Mouse (Mus musculus) kidney, adult 2 months (tissue): ENCODE data around the gene Cadps. TPM values are rescaled to one million over a fixed set of nuclear protein-coding genes. Genes with fewer than 3 reads are reported as not detected.

Source experiments
- DNase-seq: peaks from one replicate; pipeline ENCODE4 v3.0.0; 2021
- H3K27ac ChIP-seq: fragments of 200-500 bp; 2 replicates; pipeline ENCODE4 v1.5.1; 2012; ENCODE audit warnings: low read depth, low read length, control low read depth, inconsistent platforms; ENCODE audit not compliant: insufficient read depth
- H3K27me3 ChIP-seq: fragments of 200-500 bp; replicated peaks from 2 replicates; pipeline ENCODE4 v1.6.1; 2012; ENCODE audit warnings: mild to moderate bottlenecking, moderate library complexity, low read length, inconsistent platforms; ENCODE audit not compliant: control insufficient read depth, insufficient read depth
- H3K36me3 ChIP-seq: fragments of 200-500 bp; 2 replicates; pipeline ENCODE4 v1.6.1; 2012; ENCODE audit warnings: mild to moderate bottlenecking, moderate library complexity, low read length, inconsistent platforms; ENCODE audit not compliant: control insufficient read depth, insufficient read depth
- H3K4me1 ChIP-seq: fragments of 200-500 bp; 2 replicates; pipeline ENCODE4 v1.6.1; 2011; ENCODE audit warnings: low read length; ENCODE audit not compliant: control insufficient read depth, insufficient read depth
- H3K4me3 ChIP-seq: fragments of 200-500 bp; 2 replicates; pipeline ENCODE4 v1.5.1; 2011; ENCODE audit warnings: mild to moderate bottlenecking, low read depth, low read length, control low read depth; ENCODE audit not compliant: insufficient read depth
- CTCF ChIP-seq: fragments of 200-500 bp; conservative IDR thresholded peaks from 2 replicates; pipeline ENCODE4 v1.5.1; 2011; ENCODE audit warnings: low read depth, mild to moderate bottlenecking, control low read depth, low read length, moderate library complexity, mixed read lengths; ENCODE audit not compliant: insufficient read depth, insufficient read length
- POLR2A ChIP-seq: fragments of 200-500 bp; IDR thresholded peaks from one replicate; pipeline ENCODE4 v1.6.1; 2011; ENCODE audit warnings: low read depth, low read length, control low read depth
- WGBS: fragments of 180-500 bp; shearing (Covaris S2); methylation state at CpG from one replicate; pipeline ENCODE4 v1.1.7; 2018; 5-methylcytosine and 5-hydroxymethylcytosine counted together
- polyA plus RNA-seq: library from polyadenylated mRNA; depleted of rRNA; stranded (reverse); fragments of >200 nt; gene quantifications from 2 replicates; pipeline ENCODE4 v1.2.3, GENCODE M21; 2012

Cadps gene
- polyA plus RNA-seq, 1 experiment, result 0.23 TPM

GRCm38 (mm10) chr14:12394318-12394717 lies 428.6 kb downstream of the Cadps start:
- H3K27me3 ChIP-seq, result no peaks in the 10 kb centered on the region
- DNase-seq, result no peak
- 76% methylated on average over 2 of the region's 2 CpGs for WGBS
- TF ChIP-seq CTCF, result no peak
- no peak for TF ChIP-seq POLR2A
- no peak overlapping the region for H3K27ac ChIP-seq
- no peaks in the 10 kb centered on the region for H3K4me1 ChIP-seq
- H3K4me3 ChIP-seq, result no peak overlapping the region
- H3K36me3 ChIP-seq, result no peaks in the 10 kb centered on the region

- no peak overlapping the region for H3K4me3 ChIP-seq
- 36% methylated on average over 12 of the region's 12 CpGs for WGBS
- no peaks in the 10 kb centered on the region for H3K27me3 ChIP-seq
- H3K4me1 ChIP-seq, result no peaks in the 10 kb centered on the region
- DNase-seq, result no peak
- no peak for TF ChIP-seq POLR2A
- TF ChIP-seq CTCF, result no peak
- no peak overlapping the region for H3K27ac ChIP-seq
- H3K36me3 ChIP-seq, result no peaks in the 10 kb centered on the region
Observed at GRCm38 (mm10) chr14:12393271-12393861, 429.5 kb downstream of the Cadps start.

GRCm38 (mm10) chr14:12391167-12391566 lies 431.7 kb downstream of the Cadps start:
- 77% methylated on average over 7 of the region's 7 CpGs for WGBS
- Histone ChIP-seq H3K36me3 (no peaks in the 10 kb centered on the region), H3K4me3 (no peak overlapping the region), H3K4me1 (no peaks in the 10 kb centered on the region), H3K27ac (no peak overlapping the region), H3K27me3 (no peaks in the 10 kb centered on the region)
- DNase-seq, result no peak
- no peak for TF ChIP-seq POLR2A
- no peak for TF ChIP-seq CTCF

GRCm38 (mm10) chr14:12388806-12389436 lies 434.0 kb downstream of the Cadps start:
- Histone ChIP-seq H3K27ac (no peak overlapping the region), H3K36me3 (no peaks in the 10 kb centered on the region), H3K4me3 (no peak overlapping the region), H3K4me1 (no peaks in the 10 kb centered on the region), H3K27me3 (no peaks in the 10 kb centered on the region)
- no peak for DNase-seq
- TF ChIP-seq POLR2A (no peak), CTCF (no peak)
- 57% methylated on average over 14 of the region's 14 CpGs for WGBS

- no peak overlapping the region for H3K4me3 ChIP-seq
- no peaks in the 10 kb centered on the region for H3K4me1 ChIP-seq
- no peak for DNase-seq
- no peak for TF ChIP-seq POLR2A
- no peak for TF ChIP-seq CTCF
- H3K36me3 ChIP-seq, result no peaks in the 10 kb centered on the region
- 38% methylated on average over 4 of the region's 4 CpGs for WGBS
- no peaks in the 10 kb centered on the region for H3K27me3 ChIP-seq
- H3K27ac ChIP-seq, result no peak overlapping the region
Observed at GRCm38 (mm10) chr14:12388192-12388795, 434.6 kb downstream of the Cadps start.

GRCm38 (mm10) chr14:12387176-12387575 lies 435.7 kb downstream of the Cadps start:
- no peaks in the 10 kb centered on the region for H3K27me3 ChIP-seq
- no peak for DNase-seq
- TF ChIP-seq CTCF (no peak), POLR2A (no peak)

GRCm38 (mm10) chr14:12377883-12378282 lies 445.0 kb downstream of the Cadps start:
- Histone ChIP-seq H3K27ac (no peak overlapping the region), H3K27me3 (0 out of 2 replicates have a peak, but pooled peaks cover 1% of the 10 kb centered on the region), H3K4me1 (no peaks in the 10 kb centered on the region), H3K36me3 (no peaks in the 10 kb centered on the region), H3K4me3 (no peak overlapping the region)
- DNase-seq, result no peak
- WGBS, result 34% methylated on average over 9 of the region's 9 CpGs
- TF ChIP-seq POLR2A, result no peak
- no peak for TF ChIP-seq CTCF

More at GRCm38 (mm10) chr14:12387176-12387575, 435.7 kb downstream of the Cadps start:
- H3K4me1 ChIP-seq, result no peaks in the 10 kb centered on the region
- 65% methylated on average over 6 of the region's 6 CpGs for WGBS
- H3K27ac ChIP-seq, result no peak overlapping the region
- no peak overlapping the region for H3K4me3 ChIP-seq
- no peaks in the 10 kb centered on the region for H3K36me3 ChIP-seq
